Mouse (Mus musculus) embryonic facial prominence, embryonic 10.5 days (tissue): ENCODE data around the gene Ccdc149. TPM values are rescaled to one million over a fixed set of nuclear protein-coding genes. Genes with fewer than 3 reads are reported as not detected.

Experiments used
- DNase-seq: peaks from one replicate; pipeline ENCODE4 v3.0.0-alpha.2; 2017; ENCODE audit warnings: low spot score
- H3K27ac ChIP-seq: fragments of 300-500 bp; sonication (generic); replicated peaks from 2 replicates; pipeline ENCODE4 v1.5.1; 2016; ENCODE audit warnings: mild to moderate bottlenecking
- H3K27me3 ChIP-seq: fragments of 300-500 bp; sonication (generic); replicated peaks from 2 replicates; pipeline ENCODE4 v1.6.1; 2016; ENCODE audit warnings: low read depth, mild to moderate bottlenecking; ENCODE audit not compliant: poor library complexity, severe bottlenecking
- H3K36me3 ChIP-seq: fragments of 300-500 bp; sonication (generic); replicated peaks from 2 replicates; pipeline ENCODE4 v1.6.1; 2016; ENCODE audit warnings: mild to moderate bottlenecking, moderate library complexity
- H3K4me1 ChIP-seq: fragments of 300-500 bp; sonication (generic); 2 replicates; pipeline ENCODE4 v1.6.1; 2016
- H3K4me3 ChIP-seq: fragments of 300-500 bp; sonication (generic); 2 replicates; pipeline ENCODE4 v1.5.1; 2016; ENCODE audit warnings: mild to moderate bottlenecking, moderate library complexity
- H3K9me3 ChIP-seq: fragments of 300-500 bp; sonication (generic); 2 replicates; pipeline ENCODE4 v1.6.1; 2016; ENCODE audit warnings: mild to moderate bottlenecking
- WGBS: fragments of 180-500 bp; shearing (Covaris S2); methylation state at CpG from one replicate; pipeline ENCODE4 v1.1.7; 2016; 5-methylcytosine and 5-hydroxymethylcytosine counted together
- polyA plus RNA-seq: library from polyadenylated mRNA; unstranded; fragments of >200 nt; fragmentation: Nextera tagmentation; extraction: Ambion mirVana; gene quantifications from 2 replicates; pipeline ENCODE4 v1.2.1, GENCODE M21; 2016

Ccdc149 gene
- polyA plus RNA-seq, 1 experiment from 2014 or later = 1.4 TPM

DNA sequence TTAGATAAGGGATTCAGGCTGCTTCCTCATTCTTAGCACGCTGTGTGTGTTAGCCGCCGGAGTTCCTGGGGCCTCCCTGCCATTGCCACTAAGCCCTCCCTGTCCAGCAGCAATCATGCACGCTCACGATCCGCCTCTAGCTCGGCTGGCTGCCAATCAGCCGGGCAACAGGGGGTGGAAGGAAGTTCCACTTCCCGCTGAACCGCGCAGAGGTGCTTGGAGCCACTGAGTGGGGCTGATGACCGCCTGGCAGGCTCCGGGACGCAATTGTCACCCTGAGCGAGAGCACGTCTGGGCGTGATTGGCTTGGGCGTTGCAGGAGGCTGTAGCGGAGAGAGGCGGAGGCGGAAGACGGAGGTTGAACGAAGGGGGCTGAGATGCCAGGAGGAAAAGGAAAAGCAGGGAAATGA is 5.0 kb upstream of the Ccdc149 start:
- peaks cover 7% of the 10 kb centered on the region; the same call in 1 of the 2 replicates for H3K9me3 ChIP-seq
- H3K27ac ChIP-seq = peak overlapping the region; percentile 82
- WGBS = under 1% methylated on average over 23 of the region's 23 CpGs
- peaks cover 23% of the 10 kb centered on the region for H3K4me1 ChIP-seq
- peak overlapping the region; percentile 64 for H3K4me3 ChIP-seq
- no peaks in the 10 kb centered on the region for H3K36me3 ChIP-seq
- DNase-seq = peak; percentile 85
- peaks cover 25% of the 10 kb centered on the region for H3K27me3 ChIP-seq

DNA sequence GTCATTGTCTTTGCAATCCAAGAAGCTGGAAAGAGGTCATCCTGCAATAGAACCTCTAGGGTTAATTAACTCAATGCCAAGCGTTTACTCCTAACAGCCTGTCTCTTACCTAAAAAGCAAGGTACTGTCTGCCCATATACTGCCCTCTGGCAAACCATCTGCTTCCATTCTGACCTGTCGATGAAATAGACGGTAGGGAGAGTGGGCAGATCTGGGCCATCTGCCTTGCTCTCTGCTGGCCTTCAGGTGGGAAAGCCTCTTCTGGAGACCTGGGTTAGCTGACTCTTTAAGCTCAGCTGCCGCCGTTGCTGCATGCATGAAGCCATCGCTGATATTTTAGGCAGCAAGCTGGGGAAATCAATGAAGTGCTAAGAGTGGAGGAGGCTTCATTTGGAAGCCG is 2.7 kb upstream of the Ccdc149 start:
- WGBS = 92% methylated on average over 7 of the region's 7 CpGs

DNA sequence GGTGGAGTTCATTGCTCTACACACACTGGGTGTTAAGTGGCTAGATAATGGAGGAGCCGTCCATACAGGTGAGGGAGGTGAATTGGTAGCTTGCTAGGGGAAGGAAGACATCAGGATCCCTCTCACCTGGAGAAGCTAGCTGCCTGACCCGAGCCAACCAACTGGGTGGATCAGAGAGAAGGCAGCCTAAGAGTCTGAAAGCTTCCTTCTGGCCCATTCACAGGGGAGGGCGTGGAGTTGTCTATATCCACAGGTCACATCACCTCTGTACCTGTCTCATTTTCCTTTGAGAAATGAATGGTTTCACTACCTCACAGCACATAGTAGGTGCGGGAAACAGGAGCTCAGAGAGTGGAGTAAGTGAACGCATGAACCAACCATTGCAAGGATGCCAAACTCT is 770 bp downstream of the Ccdc149 start:
- Histone ChIP-seq H3K9me3 (no peaks in the 10 kb centered on the region), H3K27me3 (peaks cover 43% of the 10 kb centered on the region), H3K4me3 (peak overlapping the region; percentile 74), H3K4me1 (peaks cover 9% of the 10 kb centered on the region), H3K27ac (no peak overlapping the region), H3K36me3 (no peaks in the 10 kb centered on the region)
- 46% methylated on average over 5 of the region's 5 CpGs for WGBS
- no peak for DNase-seq

More for the DNA sequence above, 2.7 kb upstream of the Ccdc149 start:
- Histone ChIP-seq H3K4me3 (no peak overlapping the region), H3K27ac (no peak overlapping the region), H3K36me3 (no peaks in the 10 kb centered on the region), H3K4me1 (peaks cover 28% of the 10 kb centered on the region), H3K9me3 (peaks cover 7% of the 10 kb centered on the region; the same call in 1 of the 2 replicates), H3K27me3 (peaks cover 43% of the 10 kb centered on the region)
- DNase-seq = no peak

DNA sequence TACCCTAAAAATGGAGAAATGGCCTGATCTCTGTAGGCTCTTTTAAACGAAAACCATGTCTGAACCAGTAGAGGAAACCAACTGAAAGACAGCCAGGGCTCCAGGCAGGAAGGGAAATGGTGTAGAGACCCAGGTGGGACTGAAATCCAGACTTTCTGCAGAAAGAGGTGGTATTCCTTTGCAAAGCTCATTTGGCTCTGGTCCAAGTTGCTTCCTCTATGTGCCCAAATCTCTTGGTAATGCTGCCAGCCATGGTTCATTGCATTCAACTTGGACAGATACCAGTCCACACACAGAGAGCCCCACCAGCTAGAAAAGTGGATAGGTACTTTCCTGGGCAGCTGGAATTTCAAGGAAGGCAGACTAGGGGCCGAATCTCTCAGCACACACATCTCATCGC is 3.5 kb downstream of the Ccdc149 start:
- Histone ChIP-seq H3K9me3 (peaks cover 7% of the 10 kb centered on the region), H3K4me1 (peaks cover 9% of the 10 kb centered on the region), H3K27ac (no peak overlapping the region), H3K36me3 (no peaks in the 10 kb centered on the region), H3K27me3 (peaks cover 34% of the 10 kb centered on the region), H3K4me3 (no peak overlapping the region)
- WGBS = 83% methylated on average over 3 of the region's 3 CpGs
- DNase-seq = no peak

DNA sequence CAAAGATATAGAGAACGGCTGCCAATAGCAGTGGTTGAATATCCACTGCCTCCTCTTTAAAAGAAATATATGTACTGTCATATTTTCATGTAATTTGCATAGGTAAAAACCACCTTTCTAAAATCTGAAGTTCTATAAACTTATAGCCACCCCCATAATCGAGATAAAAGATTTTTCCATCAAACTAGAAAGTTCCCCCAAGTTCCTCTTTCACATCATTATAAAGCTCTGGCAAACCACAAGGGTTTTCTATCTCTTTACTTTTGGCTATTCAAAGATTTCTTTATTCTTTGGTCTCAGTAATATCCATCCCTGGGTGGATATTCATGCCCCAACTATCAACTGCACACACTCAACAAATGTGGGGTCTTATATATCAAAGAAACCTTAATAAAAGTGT is 8.9 kb downstream of the Ccdc149 start:
- Histone ChIP-seq H3K4me3 (no peak overlapping the region), H3K27me3 (no peaks in the 10 kb centered on the region), H3K27ac (no peak overlapping the region), H3K9me3 (peaks cover 7% of the 10 kb centered on the region), H3K4me1 (no peaks in the 10 kb centered on the region), H3K36me3 (no peaks in the 10 kb centered on the region)
- WGBS = 76% methylated on average over 2 of the region's 2 CpGs
- DNase-seq = no peak

DNA sequence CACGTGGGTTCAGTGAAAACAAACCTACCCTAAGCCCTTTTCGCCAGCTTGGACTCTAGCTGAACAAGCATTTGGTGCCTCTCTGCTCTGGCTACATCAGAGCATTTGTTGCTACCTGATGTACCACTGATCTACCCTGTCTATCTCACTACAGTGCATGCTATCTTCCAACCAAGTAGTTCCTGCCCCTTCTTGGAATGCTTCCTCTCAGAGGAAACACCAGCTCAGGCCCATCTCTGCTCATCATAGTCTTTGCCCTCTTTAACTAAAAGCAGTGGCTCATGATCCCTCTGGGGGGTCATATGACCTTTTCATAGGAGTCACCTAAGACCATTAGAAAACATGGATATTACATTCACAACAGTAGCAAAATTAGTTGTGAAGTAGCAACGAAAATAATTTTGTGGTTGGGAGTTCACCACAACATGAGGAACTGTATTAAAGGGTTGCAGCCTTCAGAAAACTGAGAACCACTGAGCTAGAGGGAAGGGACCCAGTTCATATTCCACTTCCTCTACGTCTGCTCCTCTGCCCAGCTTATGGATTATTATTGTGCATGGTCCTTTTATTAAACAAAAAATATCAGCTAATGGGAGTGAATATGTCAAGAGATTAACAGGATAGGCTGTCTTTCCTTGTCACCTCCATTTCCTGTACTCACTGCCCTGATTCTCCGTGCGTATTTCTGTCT is 9.7 kb downstream of the Ccdc149 start:
- DNase-seq = no peak
- H3K36me3 ChIP-seq = no peaks in the 10 kb centered on the region
- peaks cover 7% of the 10 kb centered on the region for H3K9me3 ChIP-seq
- H3K4me1 ChIP-seq = no peaks in the 10 kb centered on the region
- H3K4me3 ChIP-seq = no peak overlapping the region
- no peak overlapping the region for H3K27ac ChIP-seq
- WGBS = 81% methylated on average over 6 of the region's 6 CpGs
- H3K27me3 ChIP-seq = no peaks in the 10 kb centered on the region

DNA sequence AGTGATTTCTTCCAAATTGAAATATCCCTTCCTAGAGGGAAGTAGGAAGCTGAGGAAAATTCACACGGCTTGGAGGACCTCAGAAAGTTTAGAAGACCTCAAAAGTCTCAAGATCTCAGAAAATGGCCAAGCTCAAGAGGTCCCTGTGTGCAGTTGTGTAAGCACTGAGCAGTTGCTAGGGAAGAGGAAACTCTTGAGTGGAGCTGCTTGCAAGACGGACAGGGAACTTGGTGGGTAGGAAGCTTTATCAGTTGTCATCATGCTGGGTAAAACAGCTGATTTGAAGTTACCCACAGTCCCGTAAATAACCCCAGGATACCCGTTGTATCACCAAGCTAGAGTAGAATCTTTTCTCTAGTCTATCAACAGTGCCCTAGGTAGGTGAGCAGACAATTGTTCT is 12.0 kb downstream of the Ccdc149 start:
- Histone ChIP-seq H3K4me1 (no peaks in the 10 kb centered on the region), H3K27me3 (no peaks in the 10 kb centered on the region), H3K27ac (no peak overlapping the region), H3K9me3 (no peaks in the 10 kb centered on the region), H3K36me3 (no peaks in the 10 kb centered on the region), H3K4me3 (no peak overlapping the region)
- WGBS = 86% methylated on average over 4 of the region's 4 CpGs
- DNase-seq = no peak

DNA sequence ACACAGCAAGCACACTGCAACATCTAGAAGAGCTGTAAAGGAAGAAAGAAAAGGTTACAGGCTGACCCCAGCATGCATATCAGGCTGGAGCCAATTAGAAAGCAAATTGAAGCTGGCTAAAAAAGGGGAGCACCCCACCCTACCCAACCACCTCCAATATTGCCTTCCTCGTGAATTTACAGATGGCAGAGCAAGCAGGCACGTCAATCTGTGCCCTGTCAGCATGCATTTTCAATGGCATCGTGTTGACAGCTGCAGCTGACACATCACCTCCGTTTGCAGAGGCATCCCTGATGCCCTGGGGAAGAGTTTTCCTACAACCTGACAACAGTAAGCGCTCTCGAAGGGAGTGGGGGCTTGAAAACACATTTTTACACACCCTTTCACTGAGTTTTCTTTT is 14.2 kb downstream of the Ccdc149 start:
- H3K9me3 ChIP-seq = no peaks in the 10 kb centered on the region
- H3K36me3 ChIP-seq = no peaks in the 10 kb centered on the region
- H3K27me3 ChIP-seq = no peaks in the 10 kb centered on the region
- no peak overlapping the region for H3K4me3 ChIP-seq
- no peak for DNase-seq
- WGBS = 75% methylated on average over 6 of the region's 6 CpGs
- no peak overlapping the region for H3K27ac ChIP-seq
- H3K4me1 ChIP-seq = no peaks in the 10 kb centered on the region

DNA sequence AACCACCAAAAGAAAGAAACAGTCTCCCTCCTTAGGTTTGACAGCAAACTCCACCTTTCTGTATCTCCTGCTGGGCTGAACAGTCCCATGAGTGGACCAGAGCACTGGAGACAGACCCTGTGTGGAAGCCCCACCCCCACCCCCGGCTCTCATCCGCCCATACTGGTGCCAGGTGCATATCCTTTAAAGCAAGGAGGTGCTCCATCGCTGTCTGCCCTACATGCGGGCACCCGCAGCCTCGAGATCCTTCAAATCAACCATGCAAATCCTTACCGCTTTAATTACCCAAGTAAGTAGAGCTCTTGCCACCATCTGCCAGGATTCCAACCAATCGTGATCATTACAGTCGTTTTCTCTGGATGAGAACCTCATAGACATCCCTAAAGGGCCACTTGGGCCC is 20.5 kb downstream of the Ccdc149 start:
- Histone ChIP-seq H3K4me1 (no peaks in the 10 kb centered on the region), H3K36me3 (no peaks in the 10 kb centered on the region), H3K9me3 (no peaks in the 10 kb centered on the region), H3K27me3 (no peaks in the 10 kb centered on the region), H3K4me3 (no peak overlapping the region), H3K27ac (no peak overlapping the region)
- WGBS = 82% methylated on average over 9 of the region's 9 CpGs
- DNase-seq = no peak

DNA sequence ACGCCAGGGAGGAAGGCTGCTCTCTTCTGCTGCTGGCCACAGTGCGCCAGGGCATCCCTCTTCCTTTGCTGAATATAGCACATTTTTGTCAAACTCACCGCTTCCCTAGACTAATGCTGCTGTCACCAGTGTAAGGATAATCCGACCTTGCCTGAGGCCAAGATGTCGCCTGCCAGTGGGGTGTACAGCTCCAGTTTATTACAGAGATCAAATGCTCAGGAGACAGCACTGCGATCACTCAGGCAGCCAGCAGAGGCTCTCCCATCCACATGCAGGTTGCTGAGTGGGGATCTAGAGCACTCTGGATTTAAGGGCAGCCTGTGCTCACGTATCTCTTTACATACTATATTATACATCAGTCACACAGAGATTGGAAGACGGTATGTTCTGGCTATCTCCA is 22.1 kb downstream of the Ccdc149 start:
- Histone ChIP-seq H3K36me3 (no peaks in the 10 kb centered on the region), H3K27me3 (no peaks in the 10 kb centered on the region), H3K4me3 (no peak overlapping the region), H3K4me1 (no peaks in the 10 kb centered on the region), H3K27ac (no peak overlapping the region), H3K9me3 (no peaks in the 10 kb centered on the region)
- WGBS = 79% methylated on average over 8 of the region's 8 CpGs
- no peak for DNase-seq

DNA sequence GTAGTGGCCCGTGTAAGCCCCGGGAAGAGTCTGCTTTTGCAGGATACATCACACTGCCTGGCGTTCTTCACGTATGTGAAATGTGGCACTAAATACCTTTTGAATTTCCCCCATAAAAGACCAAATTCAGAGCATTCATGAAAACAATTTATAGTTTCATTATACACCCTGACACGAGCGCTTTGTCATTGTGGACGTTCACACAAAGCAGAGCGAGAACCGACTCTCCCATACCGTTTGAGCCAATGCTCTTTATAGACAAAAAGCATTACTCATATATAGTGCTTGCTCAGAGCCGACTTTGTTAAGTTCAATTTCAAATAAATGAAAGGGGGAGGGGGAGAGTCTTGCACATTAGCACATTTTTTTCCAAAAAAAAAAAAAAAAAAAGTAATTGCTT is 31.0 kb downstream of the Ccdc149 start:
- H3K36me3 ChIP-seq = no peaks in the 10 kb centered on the region
- 90% methylated on average over 11 of the region's 11 CpGs for WGBS
- DNase-seq = no peak
- no peaks in the 10 kb centered on the region for H3K27me3 ChIP-seq
- peaks cover 5% of the 10 kb centered on the region; the same call in 1 of the 2 replicates for H3K9me3 ChIP-seq
- no peak overlapping the region for H3K4me3 ChIP-seq
- no peak overlapping the region for H3K27ac ChIP-seq
- H3K4me1 ChIP-seq = no peaks in the 10 kb centered on the region

DNA sequence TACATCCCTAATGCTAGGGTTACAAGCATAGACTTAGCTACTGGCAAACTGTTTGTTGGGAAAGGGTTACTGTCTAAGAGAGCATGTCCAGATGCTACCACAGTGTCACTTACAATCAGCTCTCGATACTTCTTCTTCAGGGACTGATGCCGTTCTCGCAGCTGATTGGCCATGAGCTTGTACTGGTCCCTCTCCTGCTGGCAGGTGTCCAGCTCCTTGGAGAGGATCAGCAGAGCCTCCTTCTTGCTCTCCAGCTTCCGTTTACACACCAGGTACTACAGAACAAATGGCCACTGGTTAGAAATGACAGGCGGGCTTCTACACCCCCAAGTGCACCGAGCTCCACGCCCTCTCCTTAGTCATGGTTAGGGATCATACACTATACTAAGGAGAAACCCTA is 32.4 kb downstream of the Ccdc149 start:
- WGBS = 88% methylated on average over 7 of the region's 7 CpGs
- Histone ChIP-seq H3K4me1 (no peaks in the 10 kb centered on the region), H3K27ac (no peak overlapping the region), H3K36me3 (no peaks in the 10 kb centered on the region), H3K27me3 (no peaks in the 10 kb centered on the region), H3K4me3 (no peak overlapping the region), H3K9me3 (peaks cover 5% of the 10 kb centered on the region; the same call in 1 of the 2 replicates)
- DNase-seq = no peak

DNA sequence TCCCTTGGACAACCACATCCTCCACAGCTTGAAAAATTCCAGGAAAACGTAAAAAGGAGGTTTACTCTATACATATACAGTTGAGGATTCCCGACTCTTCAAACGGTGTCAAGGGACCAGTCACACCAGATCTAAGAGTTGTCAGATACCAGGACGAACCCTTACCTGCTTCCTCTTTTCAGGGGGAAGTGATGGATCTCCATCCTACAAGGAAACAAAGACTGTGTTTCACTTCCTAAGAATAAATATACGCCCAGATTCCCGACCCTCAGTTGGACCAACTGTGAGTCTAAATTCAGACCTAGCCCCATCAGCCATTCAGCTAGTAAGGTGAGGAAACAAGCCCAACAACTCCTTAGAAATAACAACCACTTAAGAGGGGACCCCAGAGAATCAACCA is 35.8 kb downstream of the Ccdc149 start:
- Histone ChIP-seq H3K9me3 (no peaks in the 10 kb centered on the region), H3K27me3 (no peaks in the 10 kb centered on the region), H3K27ac (no peak overlapping the region), H3K4me1 (peaks cover 8% of the 10 kb centered on the region), H3K36me3 (no peaks in the 10 kb centered on the region), H3K4me3 (no peak overlapping the region)
- no peak for DNase-seq
- WGBS = 86% methylated on average over 6 of the region's 6 CpGs
